Mouse (Mus musculus) heart, embryonic 11.5 days (tissue): ENCODE measurements around the gene Pou2f1. TPM values are rescaled to one million over a fixed set of nuclear protein-coding genes. Genes with fewer than 3 reads are reported as not detected.

Experiments used
- ATAC-seq: fragments of 200-750 bp; cut with Nextera tagmentation; replicated peaks from 2 replicates; pipeline ENCODE4 v1.8.0; 2017; ENCODE audit warnings: moderate library complexity; ENCODE audit not compliant: insufficient number of reproducible peaks, low FRiP score, low TSS enrichment
- H3K27ac ChIP-seq: fragments of 300-500 bp; sonication (generic); 2 replicates; pipeline ENCODE4 v1.5.1; 2014; ENCODE audit warnings: mild to moderate bottlenecking, low read depth, low read length
- H3K27me3 ChIP-seq: fragments of 300-500 bp; sonication (generic); 2 replicates; pipeline ENCODE4 v1.6.1; 2014; ENCODE audit warnings: mild to moderate bottlenecking, low read length, mixed read lengths; ENCODE audit not compliant: control insufficient read depth, insufficient read depth
- H3K36me3 ChIP-seq: fragments of 300-500 bp; sonication (generic); 2 replicates; pipeline ENCODE4 v1.6.1; 2014; ENCODE audit warnings: mild to moderate bottlenecking, low read length, moderate library complexity, mixed read lengths; ENCODE audit not compliant: control insufficient read depth, insufficient read depth
- H3K4me1 ChIP-seq: fragments of 300-500 bp; sonication (generic); 2 replicates; pipeline ENCODE4 v1.6.1; 2014; ENCODE audit warnings: low read length; ENCODE audit not compliant: control insufficient read depth, insufficient read depth
- H3K4me2 ChIP-seq: fragments of 300-500 bp; sonication (generic); 2 replicates; pipeline ENCODE4 v1.6.1; 2014; ENCODE audit warnings: mild to moderate bottlenecking, moderate library complexity
- H3K4me3 ChIP-seq: fragments of 300-500 bp; sonication (generic); 2 replicates; pipeline ENCODE4 v1.5.1; 2014; ENCODE audit warnings: low read depth, low read length
- H3K9ac ChIP-seq: fragments of 300-500 bp; sonication (generic); 2 replicates; pipeline ENCODE4 v1.6.1; 2014; ENCODE audit warnings: mild to moderate bottlenecking, low read depth, low read length, moderate library complexity
- H3K9me3 ChIP-seq: fragments of 300-500 bp; sonication (generic); replicated peaks from 2 replicates; pipeline ENCODE4 v1.6.1; 2016; ENCODE audit warnings: low read length; ENCODE audit not compliant: control insufficient read depth
- WGBS: fragments of 180-500 bp; shearing (Covaris S2); extraction: QIAGEN DNeasy Blood & Tissue Kit; methylation state at CpG from one replicate; pipeline ENCODE4 v1.1.7; 2014; ENCODE audit not compliant: insufficient replicate concordance; 5-methylcytosine and 5-hydroxymethylcytosine counted together
- polyA plus RNA-seq: library from polyadenylated mRNA; unstranded; fragments of >200 nt; fragmentation: Nextera tagmentation; extraction: Ambion mirVana; gene quantifications from 2 replicates; pipeline ENCODE4 v1.2.1, GENCODE M21; 2014

Pou2f1 gene
- polyA plus RNA-seq, 1 experiment from 2014 or later = 16.7 TPM

DNA sequence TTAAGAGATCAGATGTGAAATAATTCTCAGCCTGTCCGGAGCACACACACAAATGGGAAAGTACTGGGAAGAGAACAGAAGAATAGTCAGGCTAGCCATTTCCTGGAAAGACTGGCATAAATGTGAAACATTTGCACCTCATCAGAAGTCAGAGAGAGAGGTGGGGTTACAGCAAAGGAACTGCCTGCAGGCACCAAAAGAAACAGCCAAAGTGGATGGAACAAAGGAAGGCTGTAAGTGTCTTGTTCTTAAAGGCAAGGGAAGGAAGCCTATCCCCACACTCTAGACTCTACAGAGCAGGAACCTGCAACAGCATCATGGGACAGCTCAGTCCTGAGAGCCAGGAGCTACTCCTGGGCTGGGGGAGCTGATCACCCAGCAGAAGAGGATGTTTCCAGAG is 39.0 kb upstream of the Pou2f1 start:
- Histone ChIP-seq H3K27ac (no peak overlapping the region), H3K9me3 (no peaks in the 10 kb centered on the region), H3K36me3 (no peaks in the 10 kb centered on the region), H3K9ac (no peak overlapping the region), H3K27me3 (peaks cover 2% of the 10 kb centered on the region; the same call in 1 of the 2 replicates), H3K4me3 (no peak overlapping the region), H3K4me1 (peaks cover 10% of the 10 kb centered on the region), H3K4me2 (no peak overlapping the region)
- ATAC-seq = no peak
- WGBS = 49% methylated on average over 1 of the region's 1 CpGs

DNA sequence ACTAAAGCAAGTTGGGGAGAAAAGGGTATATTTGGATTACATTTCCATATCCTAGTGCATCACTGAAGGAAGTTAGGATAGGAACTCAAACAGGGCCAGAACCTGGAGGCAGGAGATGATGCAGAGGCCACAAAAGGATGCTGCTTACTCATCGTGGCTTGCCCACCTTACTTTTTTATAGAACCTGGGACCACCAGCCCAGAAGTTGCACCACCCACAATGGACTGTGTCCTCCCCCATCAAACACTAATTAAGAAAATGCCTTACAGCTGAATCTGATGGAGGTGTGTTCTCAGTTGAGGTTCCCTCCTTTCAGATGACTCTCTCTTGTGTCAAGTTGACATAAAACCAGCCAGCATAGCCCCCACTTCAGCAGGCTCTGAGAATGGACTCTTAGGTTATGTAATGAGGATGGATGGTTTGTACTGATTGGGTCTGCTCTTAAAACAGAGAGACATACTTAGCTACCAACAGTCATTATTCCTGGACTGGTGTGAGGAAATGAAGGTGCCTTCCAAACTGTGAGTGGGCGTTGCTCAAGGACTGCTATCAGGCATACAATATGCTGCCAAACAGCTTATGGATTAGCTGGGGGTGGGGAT is 36.4 kb upstream of the Pou2f1 start:
- no peaks in the 10 kb centered on the region for H3K9me3 ChIP-seq
- no peaks in the 10 kb centered on the region for H3K27me3 ChIP-seq
- WGBS = 78% methylated on average over 2 of the region's 2 CpGs
- no peaks in the 10 kb centered on the region for H3K4me1 ChIP-seq
- H3K4me2 ChIP-seq = no peak overlapping the region
- no peaks in the 10 kb centered on the region for H3K36me3 ChIP-seq
- H3K9ac ChIP-seq = no peak overlapping the region
- no peak overlapping the region for H3K27ac ChIP-seq
- ATAC-seq = no peak
- H3K4me3 ChIP-seq = no peak overlapping the region

DNA sequence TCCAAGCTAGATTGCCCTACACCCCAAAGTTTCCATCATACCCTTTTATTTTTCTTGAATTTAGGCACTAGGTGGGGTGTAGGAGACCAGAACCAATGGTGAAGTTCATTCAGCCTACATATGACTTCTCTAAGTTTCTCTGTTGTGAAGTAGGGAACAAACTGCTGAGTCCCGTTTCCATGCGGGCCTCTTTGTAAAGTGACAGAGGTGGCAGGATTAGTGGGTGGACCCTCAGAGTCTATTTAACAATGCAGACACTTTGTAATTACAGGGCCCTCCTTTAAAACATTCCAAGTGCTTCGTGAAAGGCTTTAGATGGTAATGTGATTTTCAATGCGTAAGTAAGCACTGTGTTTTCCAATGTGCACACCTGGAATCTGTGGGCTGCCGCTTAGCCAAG is 32.6 kb upstream of the Pou2f1 start:
- H3K36me3 ChIP-seq = no peaks in the 10 kb centered on the region
- ATAC-seq = no peak
- no peak overlapping the region for H3K27ac ChIP-seq
- H3K4me1 ChIP-seq = no peaks in the 10 kb centered on the region
- H3K4me2 ChIP-seq = no peak overlapping the region
- no peak overlapping the region for H3K4me3 ChIP-seq
- no peaks in the 10 kb centered on the region for H3K27me3 ChIP-seq
- WGBS = 56% methylated on average over 5 of the region's 5 CpGs
- no peak overlapping the region for H3K9ac ChIP-seq
- no peaks in the 10 kb centered on the region for H3K9me3 ChIP-seq

DNA sequence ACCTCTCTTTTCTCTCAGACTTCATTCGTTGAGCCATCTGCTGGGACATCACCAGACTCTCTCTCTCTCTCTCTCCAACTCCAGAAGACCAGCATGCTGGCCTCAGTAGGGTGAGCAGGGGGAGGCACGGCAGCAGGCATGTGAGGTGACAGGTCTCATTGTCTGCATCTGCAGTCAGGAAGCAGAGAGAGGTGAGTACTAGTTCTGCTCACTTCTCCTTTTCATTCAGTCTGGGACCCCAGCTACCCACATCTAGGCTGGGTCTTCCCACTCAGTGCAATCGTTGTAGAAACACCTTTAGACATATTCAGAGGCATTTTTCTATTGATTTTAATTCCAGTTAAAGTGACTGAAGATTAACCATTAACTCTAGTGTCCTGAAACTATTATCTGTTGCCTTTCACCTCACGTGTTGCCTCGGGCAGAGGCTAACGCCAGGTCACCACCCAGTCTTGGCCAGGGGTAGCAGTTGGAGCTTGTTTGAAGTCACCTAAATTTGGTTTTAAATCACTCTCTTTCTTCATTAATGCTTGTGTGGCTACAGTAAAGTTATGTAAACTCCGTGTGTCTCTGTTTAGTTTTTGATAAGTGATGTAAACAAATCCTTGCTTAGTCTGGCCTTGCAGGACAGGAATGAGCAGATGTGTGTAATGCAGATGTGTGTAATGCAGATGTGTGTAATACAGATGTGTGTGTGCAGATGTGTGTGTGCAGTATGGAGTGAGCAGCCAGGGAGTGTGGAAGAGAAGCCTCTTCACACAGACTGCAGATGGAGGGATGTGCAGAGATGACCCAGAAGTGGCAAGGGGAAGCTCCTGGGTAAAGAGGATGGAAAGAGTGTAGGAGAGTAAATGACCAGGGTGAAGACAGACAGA is 29.4 kb upstream of the Pou2f1 start:
- H3K27me3 ChIP-seq = no peaks in the 10 kb centered on the region

DNA sequence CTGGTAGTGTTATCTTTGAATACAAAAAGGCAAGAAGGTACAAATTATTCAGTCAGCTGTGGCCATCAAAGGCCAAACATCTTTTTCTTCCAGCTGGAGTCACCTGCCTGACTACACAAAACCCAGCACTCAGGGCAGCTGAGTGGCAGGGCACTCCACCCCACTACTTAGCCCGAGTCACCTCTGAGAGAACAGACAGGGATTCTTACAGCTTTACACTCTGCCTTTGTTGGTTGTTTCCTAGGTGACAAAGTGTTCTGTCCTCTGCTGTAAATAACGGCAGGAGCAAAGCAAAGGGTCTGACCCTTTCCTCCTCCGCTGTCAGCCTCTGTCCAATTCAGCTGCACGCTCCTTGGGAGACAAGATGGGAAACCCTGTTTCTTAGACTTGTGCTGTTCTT is 21.5 kb upstream of the Pou2f1 start:
- Histone ChIP-seq H3K27me3 (no peaks in the 10 kb centered on the region), H3K36me3 (no peaks in the 10 kb centered on the region), H3K4me3 (no peak overlapping the region), H3K27ac (no peak overlapping the region), H3K9ac (no peak overlapping the region), H3K4me2 (no peak overlapping the region), H3K9me3 (no peaks in the 10 kb centered on the region), H3K4me1 (no peaks in the 10 kb centered on the region; the same call in 1 of the 2 replicates)
- 33% methylated on average over 4 of the region's 4 CpGs for WGBS
- ATAC-seq = no peak

More for the DNA sequence above, 29.4 kb upstream of the Pou2f1 start:
- no peaks in the 10 kb centered on the region for H3K9me3 ChIP-seq
- H3K27ac ChIP-seq = no peak overlapping the region
- 51% methylated on average over 7 of the region's 7 CpGs for WGBS
- no peak overlapping the region for H3K9ac ChIP-seq
- no peaks in the 10 kb centered on the region for H3K36me3 ChIP-seq
- no peak for ATAC-seq
- no peaks in the 10 kb centered on the region for H3K4me1 ChIP-seq
- H3K4me3 ChIP-seq = no peak overlapping the region
- no peak overlapping the region for H3K4me2 ChIP-seq

DNA sequence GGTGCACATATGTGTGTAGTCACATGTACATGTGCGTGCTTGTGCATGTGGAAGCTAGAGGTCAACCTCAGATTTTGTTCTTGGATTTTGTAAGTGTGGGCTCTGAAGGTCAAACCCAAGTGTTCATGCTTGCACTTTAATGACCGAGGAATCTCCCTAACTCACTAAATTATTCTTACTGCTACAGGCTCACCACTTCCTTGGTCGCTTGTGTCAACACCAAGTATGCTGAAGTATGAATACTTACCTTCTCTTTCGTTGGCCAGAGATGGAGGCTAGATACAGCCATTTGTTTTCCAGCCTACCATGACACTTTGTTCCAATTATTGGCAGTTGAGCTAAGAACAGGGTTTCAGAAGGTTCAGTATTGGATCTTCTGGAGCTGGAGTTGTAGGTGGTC is 14.7 kb upstream of the Pou2f1 start:
- WGBS = 80% methylated on average over 4 of the region's 4 CpGs
- Histone ChIP-seq H3K4me2 (no peak overlapping the region), H3K4me3 (no peak overlapping the region), H3K4me1 (no peaks in the 10 kb centered on the region), H3K9me3 (no peaks in the 10 kb centered on the region), H3K36me3 (no peaks in the 10 kb centered on the region), H3K9ac (no peak overlapping the region), H3K27ac (no peak overlapping the region), H3K27me3 (no peaks in the 10 kb centered on the region)
- no peak for ATAC-seq

DNA sequence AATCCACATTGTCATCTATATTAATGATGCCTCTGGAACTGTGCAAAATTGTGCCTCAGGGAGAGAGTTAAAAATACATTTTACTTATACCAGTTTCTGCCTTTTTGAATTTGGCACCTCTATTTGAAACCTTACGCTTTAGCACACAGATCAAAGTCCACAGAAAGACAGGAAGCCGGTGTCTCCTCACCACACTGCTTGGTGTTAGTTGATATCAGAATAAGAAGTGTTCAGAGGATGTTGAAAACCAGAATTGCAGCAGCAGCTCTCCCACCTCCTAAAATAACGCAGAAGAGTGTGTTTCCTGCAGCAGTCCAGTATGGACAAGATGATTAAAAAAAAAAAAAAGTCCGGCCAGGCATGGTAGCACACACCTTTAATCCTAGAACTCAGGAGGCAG is 13.8 kb upstream of the Pou2f1 start:
- Histone ChIP-seq H3K27ac (no peak overlapping the region), H3K36me3 (no peaks in the 10 kb centered on the region), H3K27me3 (no peaks in the 10 kb centered on the region), H3K9ac (no peak overlapping the region), H3K4me2 (no peak overlapping the region), H3K4me1 (no peaks in the 10 kb centered on the region), H3K9me3 (no peaks in the 10 kb centered on the region), H3K4me3 (no peak overlapping the region)
- ATAC-seq = no peak
- 40% methylated on average over 4 of the region's 4 CpGs for WGBS

DNA sequence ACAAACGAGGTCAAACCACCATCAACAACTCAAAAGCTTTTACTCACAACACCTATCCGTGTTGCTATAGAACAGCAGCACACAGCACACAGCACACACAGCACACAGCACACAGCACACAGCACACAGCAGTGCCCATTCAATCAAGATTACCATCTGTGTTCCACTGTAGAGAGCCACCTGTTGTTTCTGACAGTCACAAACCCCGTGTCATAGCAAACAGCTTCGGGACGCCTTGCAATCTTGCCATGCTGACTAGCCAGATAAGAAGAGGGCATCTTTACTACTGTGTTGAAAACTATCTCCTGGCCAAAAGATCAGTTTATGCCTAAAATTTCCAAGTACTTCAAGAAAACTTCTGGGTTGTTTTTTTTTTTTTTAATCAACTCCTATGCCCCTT is 12.1 kb upstream of the Pou2f1 start:
- H3K9ac ChIP-seq = no peak overlapping the region
- no peak overlapping the region for H3K4me2 ChIP-seq
- H3K36me3 ChIP-seq = no peaks in the 10 kb centered on the region
- no peaks in the 10 kb centered on the region for H3K9me3 ChIP-seq
- no peaks in the 10 kb centered on the region for H3K27me3 ChIP-seq
- no peak overlapping the region for H3K27ac ChIP-seq
- ATAC-seq = no peak
- no peak overlapping the region for H3K4me3 ChIP-seq
- H3K4me1 ChIP-seq = no peaks in the 10 kb centered on the region
- 39% methylated on average over 5 of the region's 5 CpGs for WGBS

DNA sequence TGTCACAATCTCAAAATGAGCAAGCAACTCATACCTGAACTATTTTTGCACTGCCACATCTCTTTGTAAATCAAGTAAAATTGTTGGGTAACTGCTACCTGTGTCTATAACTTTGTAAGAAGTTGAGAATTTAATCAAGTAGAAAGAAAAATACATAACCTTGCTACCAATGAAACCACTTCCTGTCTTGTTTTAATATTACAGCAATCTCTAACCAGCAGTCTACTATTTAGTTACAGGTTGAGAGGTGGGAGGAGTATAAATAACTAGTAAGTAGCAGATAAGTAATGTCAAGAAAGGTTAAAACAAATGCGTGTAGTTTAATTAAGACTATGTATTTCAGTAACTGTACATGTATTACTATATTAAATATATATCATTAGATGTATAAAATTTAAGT is 7.6 kb upstream of the Pou2f1 start:
- H3K4me1 ChIP-seq = no peaks in the 10 kb centered on the region
- WGBS = 88% methylated on average over 1 of the region's 1 CpGs

More for the DNA sequence above, 7.6 kb upstream of the Pou2f1 start:
- no peak overlapping the region for H3K4me2 ChIP-seq
- no peaks in the 10 kb centered on the region for H3K9me3 ChIP-seq
- H3K9ac ChIP-seq = no peak overlapping the region
- ATAC-seq = no peak
- no peaks in the 10 kb centered on the region for H3K27me3 ChIP-seq
- H3K36me3 ChIP-seq = no peaks in the 10 kb centered on the region
- no peak overlapping the region for H3K4me3 ChIP-seq
- no peak overlapping the region for H3K27ac ChIP-seq
